Mouse (Mus musculus) limb, embryonic 14.5 days (tissue): ENCODE data around the gene Map3k12. TPM values are rescaled to one million over a fixed set of nuclear protein-coding genes. Genes with fewer than 3 reads are reported as not detected.

Experiments used
- ATAC-seq: fragments of 200-750 bp; cut with Nextera tagmentation; 2 replicates; pipeline ENCODE4 v1.8.0; 2017; ENCODE audit warnings: low read depth, moderate number of reproducible peaks, moderate TSS enrichment; ENCODE audit not compliant: low FRiP score
- DNase-seq: peaks from one replicate; pipeline ENCODE4 v3.0.0-alpha.2; 2015; ENCODE audit warnings: low spot score
- H3K27ac ChIP-seq: fragments of 300-500 bp; sonication (generic); replicated peaks from 2 replicates; pipeline ENCODE4 v1.5.1; 2014; ENCODE audit warnings: low read depth, mild to moderate bottlenecking, low read length, moderate library complexity, mixed read lengths
- H3K27me3 ChIP-seq: fragments of 300-500 bp; sonication (generic); 2 replicates; pipeline ENCODE4 v1.6.1; 2014; ENCODE audit warnings: low read length, mixed read lengths; ENCODE audit not compliant: control insufficient read depth, insufficient read depth
- H3K36me3 ChIP-seq: fragments of 300-500 bp; sonication (generic); 2 replicates; pipeline ENCODE4 v1.6.1; 2014; ENCODE audit warnings: mild to moderate bottlenecking, low read length, moderate library complexity, mixed read lengths; ENCODE audit not compliant: control insufficient read depth, insufficient read depth
- H3K4me1 ChIP-seq: fragments of 300-500 bp; sonication (generic); 2 replicates; pipeline ENCODE4 v1.6.1; 2014; ENCODE audit warnings: antibody characterized with exemption, low read length, mixed read lengths; ENCODE audit not compliant: control insufficient read depth, insufficient read depth
- H3K4me2 ChIP-seq: fragments of 300-500 bp; sonication (generic); replicated peaks from 2 replicates; pipeline ENCODE4 v1.6.1; 2014; ENCODE audit warnings: low read depth, mild to moderate bottlenecking, low read length, moderate library complexity; ENCODE audit not compliant: severe bottlenecking
- H3K4me3 ChIP-seq: fragments of 300-500 bp; sonication (generic); replicated peaks from 2 replicates; pipeline ENCODE4 v1.5.1; 2014; ENCODE audit warnings: low read length
- H3K9ac ChIP-seq: fragments of 300-500 bp; sonication (generic); 2 replicates; pipeline ENCODE4 v1.6.1; 2014; ENCODE audit warnings: mild to moderate bottlenecking, low read depth, low read length, moderate library complexity; ENCODE audit not compliant: severe bottlenecking
- H3K9me3 ChIP-seq: fragments of 300-500 bp; sonication (generic); 2 replicates; pipeline ENCODE4 v1.6.1; 2016; ENCODE audit warnings: low read length; ENCODE audit not compliant: control insufficient read depth
- POLR2A ChIP-seq: fragments of 200-500 bp; IDR thresholded peaks from 2 replicates; pipeline ENCODE4 v1.8.0; 2012; ENCODE audit warnings: inconsistent platforms, mild to moderate bottlenecking, moderate library complexity, borderline replicate concordance; ENCODE audit not compliant: insufficient read depth, insufficient read length; ENCODE audit errors: extremely low read depth
- WGBS: fragments of 180-500 bp; shearing (Covaris S2); extraction: QIAGEN DNeasy Blood & Tissue Kit; methylation state at CpG from one replicate; pipeline ENCODE4 v1.1.7; 2014; 5-methylcytosine and 5-hydroxymethylcytosine counted together
- polyA plus RNA-seq, 2 experiments: library from polyadenylated mRNA; depleted of rRNA in 1 of 2; stranded (reverse) in 1 of 2; unstranded in 1 of 2; fragments of >200 nt; fragmentation: Nextera tagmentation in 1 of 2; extraction: Ambion mirVana in 1 of 2; gene quantifications; 2 replicates each; pipeline versions ENCODE4 v1.2.1 to v1.2.3; 2012 to 2014

Map3k12 gene
- polyA plus RNA-seq, 2 experiments = 15.8 to 36.3 TPM

- Histone ChIP-seq H3K27me3 (no peaks in the 10 kb centered on the region), H3K9ac (no peak overlapping the region), H3K4me3 (no peak overlapping the region), H3K9me3 (no peaks in the 10 kb centered on the region), H3K36me3 (no peaks in the 10 kb centered on the region), H3K4me1 (no peaks in the 10 kb centered on the region), H3K4me2 (no peak overlapping the region), H3K27ac (no peak overlapping the region)
- 77% methylated on average over 26 of the region's 26 CpGs for WGBS
- TF ChIP-seq POLR2A = no peak
- DNase-seq = no peak
- no peak for ATAC-seq
Measured at GRCm38 (mm10) chr15:102451666-102452430, 65.0 kb downstream of the Map3k12 start.

DNA sequence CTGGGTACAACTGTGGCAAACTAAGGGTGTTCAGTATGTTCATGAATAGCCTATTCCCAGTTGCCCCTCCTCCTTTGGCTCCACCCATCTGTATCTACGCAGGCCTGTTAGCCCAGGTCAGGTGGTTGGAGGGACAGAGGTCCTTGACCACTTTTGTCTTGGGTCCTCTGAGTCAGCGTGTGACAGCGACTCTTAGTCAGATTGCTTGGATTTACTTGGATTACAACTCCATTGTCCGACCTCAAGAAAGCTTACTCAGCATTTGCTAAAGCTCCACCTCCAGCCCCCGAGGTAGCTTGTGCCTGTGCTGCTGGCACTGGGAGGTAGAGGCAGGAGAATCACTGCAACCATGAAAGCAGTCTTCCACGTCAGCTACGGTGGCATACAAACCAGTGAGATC lies 65.9 kb downstream of the Map3k12 start:
- 37% methylated on average over 7 of the region's 7 CpGs for WGBS
- no peak overlapping the region for H3K9ac ChIP-seq

DNA sequence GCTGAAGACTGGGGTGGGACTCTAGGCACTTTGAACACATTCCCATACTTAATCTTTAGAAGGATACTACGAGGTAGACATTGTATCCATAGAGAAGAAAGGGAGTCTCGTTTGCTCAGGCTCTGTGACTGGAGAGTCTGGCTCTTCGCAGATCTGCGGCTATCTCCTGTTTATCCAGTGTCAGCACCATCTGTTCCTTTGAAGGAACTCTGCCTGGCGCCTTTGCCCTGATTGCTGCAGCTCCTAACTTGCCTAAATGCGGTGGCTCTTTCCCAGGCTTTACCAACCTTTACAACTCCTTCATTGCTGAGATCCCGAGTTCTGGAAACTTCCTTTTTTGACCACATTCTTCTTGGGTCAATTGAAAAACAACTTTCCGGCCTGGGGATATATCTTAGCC lies 67.5 kb downstream of the Map3k12 start:
- H3K27me3 ChIP-seq = no peaks in the 10 kb centered on the region
- H3K4me3 ChIP-seq = no peak overlapping the region
- no peaks in the 10 kb centered on the region for H3K36me3 ChIP-seq
- no peak overlapping the region for H3K4me2 ChIP-seq
- ATAC-seq = no peak
- WGBS = 44% methylated on average over 8 of the region's 8 CpGs
- no peak for TF ChIP-seq POLR2A
- no peak overlapping the region for H3K27ac ChIP-seq
- H3K9ac ChIP-seq = no peak overlapping the region
- H3K4me1 ChIP-seq = no peaks in the 10 kb centered on the region
- DNase-seq = no peak
- H3K9me3 ChIP-seq = no peaks in the 10 kb centered on the region

More for the DNA sequence above, 65.9 kb downstream of the Map3k12 start:
- DNase-seq = no peak
- no peak for TF ChIP-seq POLR2A
- Histone ChIP-seq H3K27me3 (no peaks in the 10 kb centered on the region), H3K36me3 (no peaks in the 10 kb centered on the region), H3K27ac (no peak overlapping the region), H3K4me1 (no peaks in the 10 kb centered on the region), H3K4me2 (no peak overlapping the region), H3K4me3 (no peak overlapping the region), H3K9me3 (no peaks in the 10 kb centered on the region)
- no peak for ATAC-seq

Other genes starting within 250 kb of the Map3k12 start
- 3.1 and 3.8 TPM in 2 replicates for gene Gm9918, start 246.5 kb downstream of the Map3k12 start, polyA plus RNA-seq (2012; rRNA removed)
- gene Gm9918, start 246.5 kb downstream of the Map3k12 start, polyA plus RNA-seq (2014; fragmentation: Nextera tagmentation; extraction: Ambion mirVana) = 0.93 and 1.0 TPM in 2 replicates
- 55.6 and 76.8 TPM in 2 replicates for gene Mfsd5, start 237.6 kb downstream of the Map3k12 start, polyA plus RNA-seq (2012; rRNA removed)
- gene Mfsd5, start 237.6 kb downstream of the Map3k12 start, polyA plus RNA-seq (2014; fragmentation: Nextera tagmentation; extraction: Ambion mirVana) = 77.7 and 82.1 TPM in 2 replicates
- 37.2 and 40.0 TPM in 2 replicates for gene Espl1, start 220.8 kb downstream of the Map3k12 start, polyA plus RNA-seq (2012; rRNA removed)
- 27.2 and 27.3 TPM in 2 replicates for gene Espl1, start 220.8 kb downstream of the Map3k12 start, polyA plus RNA-seq (2014; fragmentation: Nextera tagmentation; extraction: Ambion mirVana)
- gene Pfdn5, start 190.9 kb downstream of the Map3k12 start, polyA plus RNA-seq (2012; rRNA removed) = 177 and 331 TPM in 2 replicates
- gene Pfdn5, start 190.9 kb downstream of the Map3k12 start, polyA plus RNA-seq (2014; fragmentation: Nextera tagmentation; extraction: Ambion mirVana) = 527 and 545 TPM in 2 replicates
- gene Myg1, start 185.4 kb downstream of the Map3k12 start, polyA plus RNA-seq (2012; rRNA removed) = 108 and 117 TPM in 2 replicates
- 91.1 and 92.1 TPM in 2 replicates for gene Myg1, start 185.4 kb downstream of the Map3k12 start, polyA plus RNA-seq (2014; fragmentation: Nextera tagmentation; extraction: Ambion mirVana)
- 65.5 and 86.5 TPM in 2 replicates for gene Aaas, start 166.3 kb downstream of the Map3k12 start, polyA plus RNA-seq (2012; rRNA removed)
- gene Aaas, start 166.3 kb downstream of the Map3k12 start, polyA plus RNA-seq (2014; fragmentation: Nextera tagmentation; extraction: Ambion mirVana) = 54.4 and 59.6 TPM in 2 replicates
- gene Sp7, start 149.9 kb downstream of the Map3k12 start, polyA plus RNA-seq (2012; rRNA removed) = 22.5 and 32.5 TPM in 2 replicates
- 7.9 and 11.7 TPM in 2 replicates for gene Sp7, start 149.9 kb downstream of the Map3k12 start, polyA plus RNA-seq (2014; fragmentation: Nextera tagmentation; extraction: Ambion mirVana)
- 35.7 and 41.1 TPM in 2 replicates for gene Sp1, start 110.9 kb downstream of the Map3k12 start, polyA plus RNA-seq (2012; rRNA removed)
- 17.2 and 17.7 TPM in 2 replicates for gene Sp1, start 110.9 kb downstream of the Map3k12 start, polyA plus RNA-seq (2014; fragmentation: Nextera tagmentation; extraction: Ambion mirVana)
- gene Amhr2, start 71.7 kb downstream of the Map3k12 start, polyA plus RNA-seq (2012; rRNA removed) = 0.53 and 0.67 TPM in 2 replicates
- gene Amhr2, start 71.7 kb downstream of the Map3k12 start, polyA plus RNA-seq (2014; fragmentation: Nextera tagmentation; extraction: Ambion mirVana) = 0.25 and 1.1 TPM in 2 replicates
- 67.8 and 74.6 TPM in 2 replicates for gene Prr13, start 58.0 kb downstream of the Map3k12 start, polyA plus RNA-seq (2012; rRNA removed)
- 76.6 and 81.6 TPM in 2 replicates for gene Prr13, start 58.0 kb downstream of the Map3k12 start, polyA plus RNA-seq (2014; fragmentation: Nextera tagmentation; extraction: Ambion mirVana)
- gene Pcbp2, start 46.5 kb downstream of the Map3k12 start, polyA plus RNA-seq (2012; rRNA removed) = 814 and 942 TPM in 2 replicates
- 324 and 328 TPM in 2 replicates for gene Pcbp2, start 46.5 kb downstream of the Map3k12 start, polyA plus RNA-seq (2014; fragmentation: Nextera tagmentation; extraction: Ambion mirVana)
- gene Gm10337, start 13.3 kb downstream of the Map3k12 start, polyA plus RNA-seq (2012; rRNA removed) = not detected in 2 replicates
- not detected in 2 replicates for gene Gm10337, start 13.3 kb downstream of the Map3k12 start, polyA plus RNA-seq (2014; fragmentation: Nextera tagmentation; extraction: Ambion mirVana)
- gene Tarbp2, start 1.1 kb upstream of the Map3k12 start, polyA plus RNA-seq (2012; rRNA removed) = 132 and 150 TPM in 2 replicates
- 78.1 and 86.6 TPM in 2 replicates for gene Tarbp2, start 1.1 kb upstream of the Map3k12 start, polyA plus RNA-seq (2014; fragmentation: Nextera tagmentation; extraction: Ambion mirVana)
- 13.7 and 14.4 TPM in 2 replicates for gene Npff, start 7.9 kb upstream of the Map3k12 start, polyA plus RNA-seq (2012; rRNA removed)
- gene Npff, start 7.9 kb upstream of the Map3k12 start, polyA plus RNA-seq (2014; fragmentation: Nextera tagmentation; extraction: Ambion mirVana) = 2.5 and 2.8 TPM in 2 replicates
- not detected in 2 replicates for gene Gm28047, start 108.0 kb upstream of the Map3k12 start, polyA plus RNA-seq (2012; rRNA removed)
- not detected in 2 replicates for gene Gm28047, start 108.0 kb upstream of the Map3k12 start, polyA plus RNA-seq (2014; fragmentation: Nextera tagmentation; extraction: Ambion mirVana)
- gene Atf7, start 108.4 kb upstream of the Map3k12 start, polyA plus RNA-seq (2012; rRNA removed) = 110 and 155 TPM in 2 replicates
- gene Atf7, start 108.4 kb upstream of the Map3k12 start, polyA plus RNA-seq (2014; fragmentation: Nextera tagmentation; extraction: Ambion mirVana) = 50.7 and 51.0 TPM in 2 replicates
- 635 and 699 TPM in 2 replicates for gene Atp5g2, start 155.3 kb upstream of the Map3k12 start, polyA plus RNA-seq (2012; rRNA removed)
- gene Atp5g2, start 155.3 kb upstream of the Map3k12 start, polyA plus RNA-seq (2014; fragmentation: Nextera tagmentation; extraction: Ambion mirVana) = 73.6 and 78.4 TPM in 2 replicates
- gene Calcoco1, start 205.1 kb upstream of the Map3k12 start, polyA plus RNA-seq (2012; rRNA removed) = 54.7 and 57.5 TPM in 2 replicates
- 56.6 and 62.9 TPM in 2 replicates for gene Calcoco1, start 205.1 kb upstream of the Map3k12 start, polyA plus RNA-seq (2014; fragmentation: Nextera tagmentation; extraction: Ambion mirVana)